Mouse (Mus musculus): ENCODE results near the gene Tfam. TPM values are rescaled to one million over a fixed set of nuclear protein-coding genes. Genes with fewer than 3 reads are reported as not detected.

The Tfam gene
- polyA plus RNA-seq, 1 experiment, result 20.0 TPM

- Histone ChIP-seq H3K27ac (ENCODE audit: insufficient read depth, low read length) (no peak overlapping the region), H3K4me1 (ENCODE audit: control insufficient read depth, insufficient read depth, low read length) (no peaks in the 10 kb centered on the region)
- TF ChIP-seq POLR2A (IDR thresholded peaks at IDR 0.05; ENCODE audit: extremely low read depth, insufficient read depth, low read length) (no peak), CTCF (IDR thresholded peaks at IDR 0.05; ENCODE audit: extremely low read depth, insufficient read depth, low read length) (no peak)
Observed at GRCm38 (mm10) chr10:71258943-71259342, 20.9 kb upstream of the Tfam start.

DNA sequence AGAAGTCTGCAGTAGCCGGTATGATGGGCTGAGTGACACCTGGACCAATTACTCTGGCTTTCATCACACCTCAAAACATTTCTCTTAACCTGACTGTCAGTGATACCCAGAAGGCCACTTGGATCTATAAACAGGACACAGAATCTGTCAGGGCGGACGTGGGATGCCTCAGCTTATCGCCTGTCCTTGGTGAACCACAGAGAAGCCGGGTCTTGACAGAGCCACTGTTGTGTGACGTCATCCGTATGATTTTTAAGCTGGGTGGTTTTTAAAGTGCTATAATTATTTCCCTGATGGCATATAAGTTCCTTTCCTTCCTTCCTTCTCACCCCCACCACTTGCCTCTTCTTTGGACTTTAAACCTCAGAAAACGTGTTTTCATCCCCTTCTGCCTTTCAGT, 20.4 kb upstream of the Tfam start:
- Histone ChIP-seq H3K4me3 (ENCODE audit: insufficient read depth, low read length) (no peak overlapping the region), H3K27ac (ENCODE audit: insufficient read depth, low read length) (no peak overlapping the region), H3K4me1 (ENCODE audit: control insufficient read depth, insufficient read depth, low read length) (no peaks in the 10 kb centered on the region)
- no peak for TF ChIP-seq POLR2A (IDR thresholded peaks at IDR 0.05; ENCODE audit: extremely low read depth, insufficient read depth, low read length)
- no peak for TF ChIP-seq CTCF (IDR thresholded peaks at IDR 0.05; ENCODE audit: extremely low read depth, insufficient read depth, low read length)

More at GRCm38 (mm10) chr10:71258943-71259342, 20.9 kb upstream of the Tfam start:
- no peak overlapping the region for H3K4me3 ChIP-seq (ENCODE audit: insufficient read depth, low read length)

DNA sequence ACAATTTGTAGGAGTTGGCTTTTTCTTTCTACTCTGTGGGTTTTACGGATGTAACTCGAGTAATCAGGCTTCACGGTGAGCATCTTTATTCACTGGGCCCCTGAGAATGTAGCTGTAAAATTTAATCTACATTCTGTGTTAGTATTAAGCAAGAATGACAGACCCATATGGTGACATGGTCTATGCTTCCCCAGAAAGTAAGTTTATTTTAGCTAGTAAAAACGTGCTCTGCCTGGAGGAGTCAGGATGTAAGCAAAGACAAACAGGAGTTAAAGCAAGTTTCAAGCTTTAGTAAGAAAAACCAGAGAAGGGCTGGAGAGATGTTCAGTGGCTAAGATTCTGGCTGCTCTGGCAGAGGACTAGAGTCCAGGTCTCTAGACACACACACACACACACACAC, 15.1 kb upstream of the Tfam start:
- Histone ChIP-seq H3K4me1 (ENCODE audit: control insufficient read depth, insufficient read depth, low read length) (peaks cover 3% of the 10 kb centered on the region), H3K4me3 (ENCODE audit: insufficient read depth, low read length) (no peak overlapping the region), H3K27ac (ENCODE audit: insufficient read depth, low read length) (no peak overlapping the region)
- no peak for TF ChIP-seq POLR2A (IDR thresholded peaks at IDR 0.05; ENCODE audit: extremely low read depth, insufficient read depth, low read length)
- TF ChIP-seq CTCF (IDR thresholded peaks at IDR 0.05; ENCODE audit: extremely low read depth, insufficient read depth, low read length), result no peak

- TF ChIP-seq CTCF (IDR thresholded peaks at IDR 0.05; ENCODE audit: extremely low read depth, insufficient read depth, low read length) (no peak), POLR2A (IDR thresholded peaks at IDR 0.05; ENCODE audit: extremely low read depth, insufficient read depth, low read length) (no peak)
- Histone ChIP-seq H3K27ac (ENCODE audit: insufficient read depth, low read length) (no peak overlapping the region), H3K4me3 (ENCODE audit: insufficient read depth, low read length) (no peak overlapping the region), H3K4me1 (ENCODE audit: control insufficient read depth, insufficient read depth, low read length) (peaks cover 3% of the 10 kb centered on the region)
Observed at GRCm38 (mm10) chr10:71252421-71252820, 14.3 kb upstream of the Tfam start.

DNA sequence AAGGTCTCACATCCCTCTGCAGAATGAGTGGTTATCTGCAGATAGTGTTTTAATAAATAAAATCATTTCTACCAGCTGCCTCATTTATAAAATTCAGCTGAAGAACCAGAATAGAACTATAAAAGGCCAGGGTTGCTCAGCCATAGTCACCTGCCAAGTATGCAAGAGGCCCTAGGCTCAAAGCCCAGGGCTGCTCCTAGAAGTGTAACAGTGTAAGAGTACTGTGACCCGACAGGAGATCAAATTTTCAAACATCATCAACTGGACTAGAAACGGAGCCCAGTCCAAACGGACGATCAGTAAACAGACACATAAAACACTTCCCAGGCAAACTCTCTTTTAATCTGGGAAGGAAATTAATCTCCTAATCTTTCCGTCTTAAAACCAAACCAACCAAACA, 13.8 kb upstream of the Tfam start:
- H3K4me3 ChIP-seq (ENCODE audit: insufficient read depth, low read length), result no peak overlapping the region
- H3K27ac ChIP-seq (ENCODE audit: insufficient read depth, low read length), result no peak overlapping the region
- peaks cover 3% of the 10 kb centered on the region for H3K4me1 ChIP-seq (ENCODE audit: control insufficient read depth, insufficient read depth, low read length)
- TF ChIP-seq POLR2A (IDR thresholded peaks at IDR 0.05; ENCODE audit: extremely low read depth, insufficient read depth, low read length), result no peak

GRCm38 (mm10) chr10:71251256-71251655, 13.2 kb upstream of the Tfam start:
- Histone ChIP-seq H3K4me1 (ENCODE audit: control insufficient read depth, insufficient read depth, low read length) (peaks cover 3% of the 10 kb centered on the region), H3K27ac (ENCODE audit: insufficient read depth, low read length) (no peak overlapping the region), H3K4me3 (ENCODE audit: insufficient read depth, low read length) (no peak overlapping the region)
- no peak for TF ChIP-seq CTCF (IDR thresholded peaks at IDR 0.05; ENCODE audit: extremely low read depth, insufficient read depth, low read length)
- no peak for TF ChIP-seq POLR2A (IDR thresholded peaks at IDR 0.05; ENCODE audit: extremely low read depth, insufficient read depth, low read length)

- TF ChIP-seq POLR2A (IDR thresholded peaks at IDR 0.05; ENCODE audit: extremely low read depth, insufficient read depth, low read length) (no peak), CTCF (IDR thresholded peaks at IDR 0.05; ENCODE audit: extremely low read depth, insufficient read depth, low read length) (no peak)
- peak overlapping the region; percentile 11 for H3K4me3 ChIP-seq (ENCODE audit: insufficient read depth, low read length)
- H3K4me1 ChIP-seq (ENCODE audit: control insufficient read depth, insufficient read depth, low read length), result peaks cover 3% of the 10 kb centered on the region
- peak overlapping the region; percentile 33 for H3K27ac ChIP-seq (ENCODE audit: insufficient read depth, low read length)
Observed at GRCm38 (mm10) chr10:71250472-71250871, 12.4 kb upstream of the Tfam start.

GRCm38 (mm10) chr10:71249086-71249880, 11.2 kb upstream of the Tfam start:
- Histone ChIP-seq H3K4me3 (ENCODE audit: insufficient read depth, low read length) (no peak overlapping the region), H3K27ac (ENCODE audit: insufficient read depth, low read length) (no peak overlapping the region), H3K4me1 (ENCODE audit: control insufficient read depth, insufficient read depth, low read length) (peaks cover 3% of the 10 kb centered on the region)
- TF ChIP-seq CTCF (IDR thresholded peaks at IDR 0.05; ENCODE audit: extremely low read depth, insufficient read depth, low read length), result no peak
- no peak for TF ChIP-seq POLR2A (IDR thresholded peaks at IDR 0.05; ENCODE audit: extremely low read depth, insufficient read depth, low read length)

DNA sequence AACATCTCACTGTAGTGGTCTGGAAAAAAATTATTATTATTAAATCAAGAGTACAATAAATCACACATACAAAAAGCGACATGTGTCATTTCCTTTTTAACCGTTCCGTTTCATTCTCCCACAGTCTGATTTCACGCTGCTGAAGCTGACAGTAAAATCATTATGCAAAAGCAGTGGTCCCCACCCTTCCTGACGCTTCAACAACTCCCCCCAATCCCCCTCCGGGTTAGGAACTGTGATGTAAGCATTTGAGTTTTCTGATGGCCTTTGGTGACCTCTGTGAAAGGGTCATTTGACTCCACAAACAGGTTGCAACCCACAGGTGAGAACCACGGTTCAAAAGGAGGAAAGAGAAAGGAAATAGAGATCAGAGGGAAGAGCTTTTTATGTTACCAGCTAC, 8.9 kb upstream of the Tfam start:
- peaks cover 3% of the 10 kb centered on the region for H3K4me1 ChIP-seq (ENCODE audit: control insufficient read depth, insufficient read depth, low read length)
- TF ChIP-seq POLR2A (IDR thresholded peaks at IDR 0.05; ENCODE audit: extremely low read depth, insufficient read depth, low read length) (no peak), CTCF (IDR thresholded peaks at IDR 0.05; ENCODE audit: extremely low read depth, insufficient read depth, low read length) (no peak)
- no peak overlapping the region for H3K27ac ChIP-seq (ENCODE audit: insufficient read depth, low read length)
- no peak overlapping the region for H3K4me3 ChIP-seq (ENCODE audit: insufficient read depth, low read length)

DNA sequence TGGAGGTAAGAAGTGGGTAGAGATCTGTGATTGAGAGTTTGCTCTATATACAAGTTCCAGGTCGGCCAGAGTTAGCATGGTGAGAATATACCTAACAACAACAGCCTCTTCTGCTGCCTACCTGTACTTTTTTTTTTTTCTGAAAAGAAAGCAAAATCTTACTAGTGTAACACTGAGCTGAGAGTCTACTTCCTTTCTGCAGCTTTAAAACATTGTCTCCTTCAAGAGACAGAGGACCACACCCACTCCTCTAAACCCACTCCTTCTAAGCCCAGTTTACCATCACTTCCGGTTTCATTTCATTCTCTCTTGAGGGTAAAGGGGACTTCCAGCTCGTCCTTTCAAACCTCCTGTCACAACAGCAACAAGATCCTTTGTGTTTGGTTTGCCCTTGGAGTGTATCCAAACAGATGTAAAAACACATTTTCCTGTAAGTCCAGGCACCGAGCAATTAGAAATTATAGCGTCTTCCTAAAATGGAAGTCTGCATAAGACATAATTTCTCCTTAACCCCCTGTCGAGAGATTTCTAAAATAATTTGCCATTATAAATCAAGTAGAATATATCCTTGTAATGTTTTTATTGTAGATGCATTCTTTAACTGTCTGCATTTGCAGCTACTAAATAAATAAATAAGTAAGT, 1.5 kb upstream of the Tfam start:
- no peak for TF ChIP-seq POLR2A (IDR thresholded peaks at IDR 0.05; ENCODE audit: extremely low read depth, insufficient read depth, low read length)
- no peak for TF ChIP-seq CTCF (IDR thresholded peaks at IDR 0.05; ENCODE audit: extremely low read depth, insufficient read depth, low read length)
- H3K4me3 ChIP-seq (ENCODE audit: insufficient read depth, low read length), result no peak overlapping the region
- no peak overlapping the region for H3K27ac ChIP-seq (ENCODE audit: insufficient read depth, low read length)
- no peaks in the 10 kb centered on the region for H3K4me1 ChIP-seq (ENCODE audit: control insufficient read depth, insufficient read depth, low read length)

Data from cortical plate, adult 2 months (tissue).